ENCODE assay signal across 7 mouse cellular contexts in genomic region chr19:45007425-45008191, GRCm38 (mm10). TPM values are rescaled to one million over a fixed set of nuclear protein-coding genes. Genes with fewer than 3 reads are reported as not detected.
DNase-seq lines count a peak whose midpoint lies in the region; ATAC-seq and TF ChIP-seq lines count a peak whose summit lies in the region.

No protein-coding gene starts in this region.

- peaks cover 5% of the 10 kb centered on the region for H3K4me1 ChIP-seq in ES-Bruce4 (ENCODE audit: control insufficient read depth, insufficient read depth, low read length)
- peaks cover 21% of the 10 kb centered on the region for H3K4me1 ChIP-seq in hindbrain, embryonic 14.5 days (replicated peaks; ENCODE audit: control insufficient read depth, insufficient read depth, low read length)
- peaks cover 35% of the 10 kb centered on the region for H3K4me1 ChIP-seq in liver, embryonic 12.5 days

- no peak overlapping the region for H3K27ac ChIP-seq in ES-Bruce4 (ENCODE audit: insufficient read depth, low read length)
- H3K27ac ChIP-seq in hindbrain, embryonic 14.5 days, result no peak overlapping the region
- H3K27ac ChIP-seq in liver, embryonic 12.5 days, result peak overlapping the region; percentile 81; the same call in 1 of the 2 replicates

- no peaks in the 10 kb centered on the region for H3K27me3 ChIP-seq in ES-Bruce4 (ENCODE audit: control insufficient read depth, insufficient read depth, low read length, poor library complexity, severe bottlenecking)
- H3K27me3 ChIP-seq in hindbrain, embryonic 14.5 days (ENCODE audit: control insufficient read depth, insufficient read depth, low read length), result no peaks in the 10 kb centered on the region
- no peaks in the 10 kb centered on the region for H3K27me3 ChIP-seq in liver, embryonic 12.5 days (replicated peaks)

- no peak for TF ChIP-seq CTCF in ES-Bruce4 (IDR thresholded peaks at IDR 0.05; ENCODE audit: low read depth, low read length)

- peak overlapping the region; percentile 74; the same call in 1 of the 2 replicates for H3K9ac ChIP-seq in ES-Bruce4 (ENCODE audit: low read depth, poor library complexity, severe bottlenecking)
- peak overlapping the region; percentile 71 for H3K9ac ChIP-seq in hindbrain, embryonic 14.5 days
- peak overlapping the region; percentile 85 for H3K9ac ChIP-seq in liver, embryonic 12.5 days

- H3K4me2 ChIP-seq in hindbrain, embryonic 14.5 days (replicated peaks), result peak overlapping the region; percentile 96
- H3K4me2 ChIP-seq in liver, embryonic 12.5 days, result peak overlapping the region; percentile 91

- H3K36me3 ChIP-seq in ES-Bruce4 (ENCODE audit: control insufficient read depth, insufficient read depth, low read length, poor library complexity, severe bottlenecking), result peaks cover 38% of the 10 kb centered on the region
- H3K36me3 ChIP-seq in hindbrain, embryonic 14.5 days (replicated peaks; ENCODE audit: control insufficient read depth, insufficient read depth), result peaks cover 48% of the 10 kb centered on the region
- peaks cover 73% of the 10 kb centered on the region for H3K36me3 ChIP-seq in liver, embryonic 12.5 days

- no peak for TF ChIP-seq POLR2A in ES-Bruce4 (IDR thresholded peaks at IDR 0.05; ENCODE audit: insufficient read depth, low read length)

- no peak for TF ChIP-seq EP300 in ES-Bruce4 (IDR thresholded peaks at IDR 0.05; ENCODE audit: insufficient read depth, low read depth, low read length)

- peak; percentile 32 for DNase-seq in MN1 (ENCODE audit: low spot score)
- DNase-seq in hindbrain, embryonic 14.5 days (ENCODE audit: low spot score), result no peak
- DNase-seq in thymus, postnatal 4 days, result no peak
- no peak for DNase-seq in urinary bladder, postnatal 14 days (ENCODE audit: low spot score)
- DNase-seq in frontal cortex, postnatal 14 days (ENCODE audit: low spot score in 2 of 2), result no peak

- ATAC-seq in hindbrain, embryonic 14.5 days (ENCODE audit: low FRiP score), result no peak
- ATAC-seq in liver, embryonic 12.5 days, result no peak

- no peaks in the 10 kb centered on the region for H3K9me3 ChIP-seq in ES-Bruce4 (replicated peaks; ENCODE audit: control insufficient read depth, insufficient read depth, low read length, poor library complexity, severe bottlenecking)
- H3K9me3 ChIP-seq in hindbrain, embryonic 14.5 days (ENCODE audit: control insufficient read depth, low read length), result no peaks in the 10 kb centered on the region
- no peaks in the 10 kb centered on the region for H3K9me3 ChIP-seq in liver, embryonic 12.5 days (replicated peaks)

- H3K4me3 ChIP-seq in ES-Bruce4 (ENCODE audit: low read depth, low read length), result peak overlapping the region; percentile 95
- peak overlapping the region; percentile 80; the same call in 1 of the 2 replicates for H3K4me3 ChIP-seq in hindbrain, embryonic 14.5 days (replicated peaks; ENCODE audit: low read length)
- H3K4me3 ChIP-seq in liver, embryonic 12.5 days, result peak overlapping the region; percentile 96

- WGBS in hindbrain, embryonic 14.5 days, result 93% methylated on average over 20 of the region's 20 CpGs
- WGBS in liver, embryonic 12.5 days (ENCODE audit: insufficient replicate concordance), result 74% methylated on average over 20 of the region's 20 CpGs

RNA-seq across cellular contexts. Expression of gene Mrpl43, which starts 1.4 kb away (rescaled TPM):
- polyA plus RNA-seq in ES-Bruce4 (2011; ENCODE audit: insufficient read depth, insufficient read length, low read depth, missing spikeins), result 32.5 and 34.0 TPM in 2 replicates
- polyA plus RNA-seq in hindbrain, embryonic 14.5 days (2014; fragmentation: Nextera tagmentation; extraction: Ambion mirVana), result 75.8 and 85.4 TPM in 2 replicates
- 45.8 and 47.6 TPM in 2 replicates for polyA plus RNA-seq in liver, embryonic 12.5 days (2016; fragmentation: Nextera tagmentation; extraction: Ambion mirVana)

RNA-seq across cellular contexts. Expression of gene Twnk, which starts 2.1 kb away (rescaled TPM):
- polyA plus RNA-seq in ES-Bruce4 (2011; ENCODE audit: insufficient read depth, insufficient read length, low read depth, missing spikeins), result 23.2 and 24.5 TPM in 2 replicates
- polyA plus RNA-seq in hindbrain, embryonic 14.5 days (2014; fragmentation: Nextera tagmentation; extraction: Ambion mirVana), result 7.1 and 9.4 TPM in 2 replicates
- polyA plus RNA-seq in liver, embryonic 12.5 days (2016; fragmentation: Nextera tagmentation; extraction: Ambion mirVana), result 18.5 and 20.9 TPM in 2 replicates

RNA-seq across cellular contexts. Expression of gene Lzts2, which starts 6.6 kb away (rescaled TPM):
- polyA plus RNA-seq in ES-Bruce4 (2011; ENCODE audit: insufficient read depth, insufficient read length, low read depth, missing spikeins), result 39.9 and 48.2 TPM in 2 replicates
- 18.8 and 20.1 TPM in 2 replicates for polyA plus RNA-seq in hindbrain, embryonic 14.5 days (2014; fragmentation: Nextera tagmentation; extraction: Ambion mirVana)
- polyA plus RNA-seq in liver, embryonic 12.5 days (2016; fragmentation: Nextera tagmentation; extraction: Ambion mirVana), result 18.3 and 19.6 TPM in 2 replicates

RNA-seq across cellular contexts. Expression of gene Sema4g, which starts 18.7 kb away (rescaled TPM):
- 15.7 and 24.6 TPM in 2 replicates for polyA plus RNA-seq in ES-Bruce4 (2011; ENCODE audit: insufficient read depth, insufficient read length, low read depth, missing spikeins)
- polyA plus RNA-seq in hindbrain, embryonic 14.5 days (2014; fragmentation: Nextera tagmentation; extraction: Ambion mirVana), result 19.4 and 19.5 TPM in 2 replicates
- 2.4 TPM in 2 replicates for polyA plus RNA-seq in liver, embryonic 12.5 days (2016; fragmentation: Nextera tagmentation; extraction: Ambion mirVana)

RNA-seq across cellular contexts. Expression of gene Pdzd7, which starts 37.9 kb away (rescaled TPM):
- polyA plus RNA-seq in ES-Bruce4 (2011; ENCODE audit: insufficient read depth, insufficient read length, low read depth, missing spikeins), result 0.97 and 1.3 TPM in 2 replicates
- polyA plus RNA-seq in hindbrain, embryonic 14.5 days (2014; fragmentation: Nextera tagmentation; extraction: Ambion mirVana), result 2.5 and 2.9 TPM in 2 replicates
- polyA plus RNA-seq in liver, embryonic 12.5 days (2016; fragmentation: Nextera tagmentation; extraction: Ambion mirVana), result not detected in 2 replicates
